9 mouse cellular contexts compared by ENCODE assay signal in genomic region chr17:70755669-70756263, GRCm38 (mm10).
DNase-seq lines count a peak whose midpoint lies in the region; ATAC-seq and TF ChIP-seq lines count a peak whose summit lies in the region.
"Had no signal": no experiment of that assay in that cellular context is flagged by ENCODE, and none has a peak within 500 bp of the region (broad histone marks: within the 10 kb centered on the region; RNA-seq: fewer than 3 reads in every experiment).

No protein-coding gene starts in this region.

- H3K36me3 ChIP-seq in ES-E14 (ENCODE audit: control insufficient read depth, insufficient read depth, low read length, poor library complexity, severe bottlenecking), result no peaks in the 10 kb centered on the region
- no peaks in the 10 kb centered on the region for H3K36me3 ChIP-seq in heart, postnatal 0 days (replicated peaks; ENCODE audit: control insufficient read depth, insufficient read depth, low read length)
- H3K36me3 ChIP-seq in liver, embryonic 12.5 days, result no peaks in the 10 kb centered on the region
- H3K36me3 ChIP-seq in neural tube, embryonic 15.5 days, result no peaks in the 10 kb centered on the region

- H3K9ac ChIP-seq in ES-E14 (ENCODE audit: insufficient read depth, low read depth, low read length, poor library complexity, severe bottlenecking), result peak overlapping the region; percentile 64; the same call in 1 of the 2 replicates
- no peak overlapping the region; the same call in 1 of the 2 replicates for H3K9ac ChIP-seq in heart, postnatal 0 days (replicated peaks; ENCODE audit: low read depth, low read length)
- 0 out of 2 replicates have a peak overlapping the region, but pooled peaks have one; percentile 5 for H3K9ac ChIP-seq in liver, embryonic 12.5 days
- no peak overlapping the region for H3K9ac ChIP-seq in neural tube, embryonic 15.5 days (replicated peaks)

- no peak for TF ChIP-seq EP300 in heart, postnatal 0 days (IDR thresholded peaks at IDR 0.05; ENCODE audit: low read depth)

- peak overlapping the region; percentile 91 for H3K27ac ChIP-seq in ES-E14 (ENCODE audit: insufficient read depth, low read depth, low read length, poor library complexity, severe bottlenecking)
- peak overlapping the region; percentile 87 for H3K27ac ChIP-seq in heart, postnatal 0 days (ENCODE audit: low read depth)
- no peak overlapping the region for H3K27ac ChIP-seq in liver, embryonic 12.5 days
- H3K27ac ChIP-seq in neural tube, embryonic 15.5 days (replicated peaks), result peak overlapping the region; percentile 70

- in situ Hi-C loops in ES-E14 (cut with MboI; ENCODE audit: low sequenced_read_pairs in 2 of 2, unreplicated experiment in 2 of 2), result no loop called here

- TF ChIP-seq CTCF in heart, postnatal 0 days (IDR thresholded peaks at IDR 0.05; ENCODE audit: low read depth), result no peak

- H3K9me3 ChIP-seq in ES-E14 (ENCODE audit: control insufficient read depth, insufficient read depth, low read depth, low read length), result no peaks in the 10 kb centered on the region
- H3K9me3 ChIP-seq in heart, postnatal 0 days (replicated peaks; ENCODE audit: control insufficient read depth, low read length), result no peaks in the 10 kb centered on the region
- no peaks in the 10 kb centered on the region for H3K9me3 ChIP-seq in liver, embryonic 12.5 days (replicated peaks)
- no peaks in the 10 kb centered on the region for H3K9me3 ChIP-seq in neural tube, embryonic 15.5 days (replicated peaks)

- peaks cover 12 to 14% of the 10 kb centered on the region in 2 experiments; a peak in 3 of 4 replicates for H3K4me1 ChIP-seq in ES-E14 (ENCODE audit: control insufficient read depth in 2 of 2, insufficient read depth in 2 of 2, low read length in 2 of 2, poor library complexity in 1 of 2)
- H3K4me1 ChIP-seq in heart, postnatal 0 days (ENCODE audit: control insufficient read depth, insufficient read depth), result peaks cover 6% of the 10 kb centered on the region
- peaks cover 8% of the 10 kb centered on the region; the same call in 1 of the 2 replicates for H3K4me1 ChIP-seq in liver, embryonic 12.5 days
- H3K4me1 ChIP-seq in neural tube, embryonic 15.5 days, result peaks cover 22% of the 10 kb centered on the region

- peak overlapping the region; percentile 42 to 58 for H3K4me3 ChIP-seq in ES-E14 (ENCODE audit: insufficient read depth in 1 of 2, low read depth in 1 of 2, low read length in 2 of 2, poor library complexity in 1 of 2, severe bottlenecking in 1 of 2)
- peak overlapping the region; percentile 44 for H3K4me3 ChIP-seq in heart, postnatal 0 days (ENCODE audit: low read depth, low read length)
- H3K4me3 ChIP-seq in liver, embryonic 12.5 days, result peak overlapping the region; percentile 31
- H3K4me3 ChIP-seq in neural tube, embryonic 15.5 days (replicated peaks), result peak overlapping the region; percentile 29
- H3K4me3 ChIP-seq: erythroblast, embryonic 14.5 days had no signal

- no peak for ATAC-seq in heart, postnatal 0 days (ENCODE audit: insufficient read depth, low read depth)
- ATAC-seq in liver, embryonic 12.5 days, result no peak
- no peak for ATAC-seq in neural tube, embryonic 15.5 days (ENCODE audit: low FRiP score)

- no peak for DNase-seq in ES-E14 (ENCODE audit: low read depth, low spot score)
- DNase-seq in embryo, embryonic 10 days (ENCODE audit: low spot score), result peak; percentile 60
- no peak for DNase-seq in heart, postnatal 0 days (ENCODE audit: low spot score)
- no peak for DNase-seq in left cerebral cortex, adult 8-10 months (ENCODE audit: low spot score in 2 of 2)
- DNase-seq in right cerebral cortex, postnatal 36 days (ENCODE audit: low spot score in 2 of 2), result no peak
- DNase-seq in adrenal gland, adult 8-10 months, result no peak

- WGBS in heart, postnatal 0 days, result 10% methylated on average over 12 of the region's 14 CpGs
- 9% methylated on average over 14 of the region's 14 CpGs for WGBS in liver, embryonic 12.5 days (ENCODE audit: insufficient replicate concordance)
- 3% methylated on average over 13 of the region's 14 CpGs for WGBS in neural tube, embryonic 15.5 days

- H3K4me2 ChIP-seq in heart, postnatal 0 days (ENCODE audit: low read depth, low read length), result peak overlapping the region; percentile 85
- H3K4me2 ChIP-seq in liver, embryonic 12.5 days, result peak overlapping the region; percentile 65
- peak overlapping the region; percentile 61 for H3K4me2 ChIP-seq in neural tube, embryonic 15.5 days

- no peaks in the 10 kb centered on the region for H3K27me3 ChIP-seq in heart, postnatal 0 days (ENCODE audit: control insufficient read depth, insufficient read depth, low read length)
- peaks cover 33% of the 10 kb centered on the region for H3K27me3 ChIP-seq in liver, embryonic 12.5 days (replicated peaks)
- H3K27me3 ChIP-seq in neural tube, embryonic 15.5 days (replicated peaks), result no peaks in the 10 kb centered on the region

TF ChIP-seq in ES-E14, 5 proteins besides CTCF, POLR2A, EP300 and RAD21:
- TF ChIP-seq HCFC1 (IDR thresholded peaks at IDR 0.05; ENCODE audit: borderline replicate concordance, insufficient read depth, low read length), result no peak
- TF ChIP-seq ZNF384 (IDR thresholded peaks at IDR 0.05; ENCODE audit: low read depth, low read length), result no peak
- no peak for TF ChIP-seq CHD2 (IDR thresholded peaks at IDR 0.05; ENCODE audit: low read depth, low read length)
- no peak for TF ChIP-seq MAFK (IDR thresholded peaks at IDR 0.05; ENCODE audit: insufficient read depth, low read depth, low read length)
- TF ChIP-seq ZC3H11A (IDR thresholded peaks at IDR 0.05; ENCODE audit: borderline replicate concordance, low read depth, low read length), result no peak

Comparison
In these comparisons a context has a peak if more than half of its experiments do, and no peak if none do; other contexts are left out.
1. H3K9ac ChIP-seq: peak in ES-E14 (single experiment) and liver, embryonic 12.5 days (single experiment); none in heart, postnatal 0 days (single experiment) and neural tube, embryonic 15.5 days (single experiment).
2. Peak in every context shown above with its lines, with median percentiles within 50 percentile points of each other: H3K4me3 ChIP-seq and H3K4me2 ChIP-seq.